Mouse (Mus musculus): Measurements from ENCODE around the gene Npr1. TPM values are rescaled to one million over a fixed set of nuclear protein-coding genes. Genes with fewer than 3 reads are reported as not detected.

The Npr1 gene
- polyA plus RNA-seq, 1 experiment from 2014 or later: 2.1 TPM

- Histone ChIP-seq H3K9ac (replicated peaks; ENCODE audit: low read depth, low read length) (peak overlapping the region; percentile 91), H3K27me3 (replicated peaks; ENCODE audit: control insufficient read depth, insufficient read depth, low read length) (no peaks in the 10 kb centered on the region), H3K4me1 (replicated peaks; ENCODE audit: control insufficient read depth, insufficient read depth, low read length) (peaks cover 26% of the 10 kb centered on the region), H3K9me3 (ENCODE audit: control insufficient read depth, low read length) (no peaks in the 10 kb centered on the region), H3K36me3 (ENCODE audit: control insufficient read depth, insufficient read depth) (no peaks in the 10 kb centered on the region), H3K4me2 (ENCODE audit: low read length) (peak overlapping the region; percentile 78), H3K4me3 (replicated peaks; ENCODE audit: low read length) (peak overlapping the region; percentile 82), H3K27ac (ENCODE audit: low read length) (peak overlapping the region; percentile 95)
- peak; percentile 11; the same call in 1 of the 2 replicates for ATAC-seq
- WGBS: 0% methylated on average over 10 of the region's 12 CpGs
Observed at GRCm38 (mm10) chr3:90432811-90433219, 32.9 kb downstream of the Npr1 start.

GRCm38 (mm10) chr3:90432348-90432747, 33.3 kb downstream of the Npr1 start:
- Histone ChIP-seq H3K4me2 (ENCODE audit: low read length) (peak overlapping the region; percentile 78), H3K4me1 (replicated peaks; ENCODE audit: control insufficient read depth, insufficient read depth, low read length) (peaks cover 26% of the 10 kb centered on the region), H3K27me3 (replicated peaks; ENCODE audit: control insufficient read depth, insufficient read depth, low read length) (no peaks in the 10 kb centered on the region), H3K4me3 (replicated peaks; ENCODE audit: low read length) (peak overlapping the region; percentile 82), H3K9ac (replicated peaks; ENCODE audit: low read depth, low read length) (peak overlapping the region; percentile 91), H3K9me3 (ENCODE audit: control insufficient read depth, low read length) (no peaks in the 10 kb centered on the region), H3K36me3 (ENCODE audit: control insufficient read depth, insufficient read depth) (no peaks in the 10 kb centered on the region), H3K27ac (ENCODE audit: low read length) (no peak overlapping the region)
- ATAC-seq: no peak
- 7% methylated on average over 2 of the region's 2 CpGs for WGBS

- no peaks in the 10 kb centered on the region for H3K9me3 ChIP-seq (ENCODE audit: control insufficient read depth, low read length)
- no peak for ATAC-seq
- H3K4me1 ChIP-seq (replicated peaks; ENCODE audit: control insufficient read depth, insufficient read depth, low read length): peaks cover 26% of the 10 kb centered on the region
- no peak overlapping the region for H3K27ac ChIP-seq (ENCODE audit: low read length)
- H3K4me3 ChIP-seq (replicated peaks; ENCODE audit: low read length): no peak overlapping the region
- 89% methylated on average over 3 of the region's 3 CpGs for WGBS
- H3K27me3 ChIP-seq (replicated peaks; ENCODE audit: control insufficient read depth, insufficient read depth, low read length): no peaks in the 10 kb centered on the region
- no peaks in the 10 kb centered on the region for H3K36me3 ChIP-seq (ENCODE audit: control insufficient read depth, insufficient read depth)
- H3K4me2 ChIP-seq (ENCODE audit: low read length): no peak overlapping the region
- no peak overlapping the region for H3K9ac ChIP-seq (replicated peaks; ENCODE audit: low read depth, low read length)
Observed at GRCm38 (mm10) chr3:90429576-90429975, 36.1 kb downstream of the Npr1 start.

GRCm38 (mm10) chr3:90428186-90428585, 37.5 kb downstream of the Npr1 start:
- ATAC-seq: no peak

GRCm38 (mm10) chr3:90427574-90427973, 38.1 kb downstream of the Npr1 start:
- no peak overlapping the region for H3K27ac ChIP-seq (ENCODE audit: low read length)
- no peak overlapping the region for H3K9ac ChIP-seq (replicated peaks; ENCODE audit: low read depth, low read length)
- 60% methylated on average over 1 of the region's 1 CpGs for WGBS
- H3K4me1 ChIP-seq (replicated peaks; ENCODE audit: control insufficient read depth, insufficient read depth, low read length): peaks cover 20% of the 10 kb centered on the region
- H3K36me3 ChIP-seq (ENCODE audit: control insufficient read depth, insufficient read depth): peaks cover 4% of the 10 kb centered on the region
- no peak overlapping the region for H3K4me3 ChIP-seq (replicated peaks; ENCODE audit: low read length)
- H3K9me3 ChIP-seq (ENCODE audit: control insufficient read depth, low read length): no peaks in the 10 kb centered on the region
- no peak overlapping the region for H3K4me2 ChIP-seq (ENCODE audit: low read length)
- no peak for ATAC-seq
- no peaks in the 10 kb centered on the region for H3K27me3 ChIP-seq (replicated peaks; ENCODE audit: control insufficient read depth, insufficient read depth, low read length)

More at GRCm38 (mm10) chr3:90428186-90428585, 37.5 kb downstream of the Npr1 start:
- Histone ChIP-seq H3K27me3 (replicated peaks; ENCODE audit: control insufficient read depth, insufficient read depth, low read length) (no peaks in the 10 kb centered on the region), H3K4me2 (ENCODE audit: low read length) (no peak overlapping the region), H3K4me1 (replicated peaks; ENCODE audit: control insufficient read depth, insufficient read depth, low read length) (peaks cover 22% of the 10 kb centered on the region), H3K36me3 (ENCODE audit: control insufficient read depth, insufficient read depth) (peaks cover 4% of the 10 kb centered on the region), H3K9me3 (ENCODE audit: control insufficient read depth, low read length) (no peaks in the 10 kb centered on the region), H3K9ac (replicated peaks; ENCODE audit: low read depth, low read length) (no peak overlapping the region), H3K27ac (ENCODE audit: low read length) (no peak overlapping the region), H3K4me3 (replicated peaks; ENCODE audit: low read length) (no peak overlapping the region)
- WGBS: 91% methylated on average over 6 of the region's 6 CpGs

GRCm38 (mm10) chr3:90425499-90425898, 40.2 kb downstream of the Npr1 start:
- peaks cover 8% of the 10 kb centered on the region for H3K36me3 ChIP-seq (ENCODE audit: control insufficient read depth, insufficient read depth)
- WGBS: 87% methylated on average over 2 of the region's 2 CpGs
- H3K4me2 ChIP-seq (ENCODE audit: low read length): no peak overlapping the region
- no peaks in the 10 kb centered on the region for H3K27me3 ChIP-seq (replicated peaks; ENCODE audit: control insufficient read depth, insufficient read depth, low read length)
- H3K9me3 ChIP-seq (ENCODE audit: control insufficient read depth, low read length): no peaks in the 10 kb centered on the region
- no peak overlapping the region for H3K4me3 ChIP-seq (replicated peaks; ENCODE audit: low read length)
- 0 out of 2 replicates have a peak, but pooled peaks cover 2% of the 10 kb centered on the region for H3K4me1 ChIP-seq (replicated peaks; ENCODE audit: control insufficient read depth, insufficient read depth, low read length)
- H3K9ac ChIP-seq (replicated peaks; ENCODE audit: low read depth, low read length): no peak overlapping the region
- no peak overlapping the region for H3K27ac ChIP-seq (ENCODE audit: low read length)
- ATAC-seq: no peak

GRCm38 (mm10) chr3:90423549-90423948, 42.1 kb downstream of the Npr1 start:
- no peak for ATAC-seq
- H3K36me3 ChIP-seq (ENCODE audit: control insufficient read depth, insufficient read depth): peaks cover 19% of the 10 kb centered on the region
- no peak overlapping the region for H3K4me3 ChIP-seq (replicated peaks; ENCODE audit: low read length)

DNA sequence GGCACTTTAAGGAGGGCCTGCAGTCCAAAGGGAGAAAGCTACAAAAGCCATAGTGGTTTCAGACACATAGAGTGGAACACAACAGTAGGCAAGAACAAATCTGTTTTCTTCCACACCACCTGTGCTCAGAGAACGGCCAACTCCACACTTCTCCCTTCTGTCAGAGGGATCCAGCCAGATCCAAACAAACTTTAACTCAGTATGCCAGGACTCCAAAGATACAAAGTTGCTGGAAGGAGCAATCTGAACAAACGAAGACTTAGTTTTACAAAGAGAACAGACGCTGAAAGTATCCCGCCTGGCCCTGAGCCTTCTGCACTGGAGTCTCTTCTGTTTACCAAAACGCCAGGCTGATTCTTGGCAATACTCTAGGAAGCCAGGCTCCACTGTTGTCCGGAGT, 45.0 kb downstream of the Npr1 start:
- Histone ChIP-seq H3K4me2 (ENCODE audit: low read length) (no peak overlapping the region), H3K4me1 (replicated peaks; ENCODE audit: control insufficient read depth, insufficient read depth, low read length) (no peaks in the 10 kb centered on the region), H3K27ac (ENCODE audit: low read length) (no peak overlapping the region), H3K9ac (replicated peaks; ENCODE audit: low read depth, low read length) (no peak overlapping the region), H3K4me3 (replicated peaks; ENCODE audit: low read length) (no peak overlapping the region), H3K9me3 (ENCODE audit: control insufficient read depth, low read length) (no peaks in the 10 kb centered on the region), H3K27me3 (replicated peaks; ENCODE audit: control insufficient read depth, insufficient read depth, low read length) (no peaks in the 10 kb centered on the region), H3K36me3 (ENCODE audit: control insufficient read depth, insufficient read depth) (peaks cover 23% of the 10 kb centered on the region)
- 83% methylated on average over 6 of the region's 6 CpGs for WGBS
- ATAC-seq: no peak

More at GRCm38 (mm10) chr3:90423549-90423948, 42.1 kb downstream of the Npr1 start:
- Histone ChIP-seq H3K9me3 (ENCODE audit: control insufficient read depth, low read length) (no peaks in the 10 kb centered on the region), H3K27ac (ENCODE audit: low read length) (no peak overlapping the region), H3K4me2 (ENCODE audit: low read length) (no peak overlapping the region), H3K9ac (replicated peaks; ENCODE audit: low read depth, low read length) (no peak overlapping the region), H3K27me3 (replicated peaks; ENCODE audit: control insufficient read depth, insufficient read depth, low read length) (no peaks in the 10 kb centered on the region), H3K4me1 (replicated peaks; ENCODE audit: control insufficient read depth, insufficient read depth, low read length) (no peaks in the 10 kb centered on the region)

- Histone ChIP-seq H3K4me3 (replicated peaks; ENCODE audit: low read length) (no peak overlapping the region), H3K9ac (replicated peaks; ENCODE audit: low read depth, low read length) (no peak overlapping the region), H3K27ac (ENCODE audit: low read length) (no peak overlapping the region), H3K4me2 (ENCODE audit: low read length) (no peak overlapping the region), H3K27me3 (replicated peaks; ENCODE audit: control insufficient read depth, insufficient read depth, low read length) (no peaks in the 10 kb centered on the region), H3K36me3 (ENCODE audit: control insufficient read depth, insufficient read depth) (peaks cover 32% of the 10 kb centered on the region), H3K4me1 (replicated peaks; ENCODE audit: control insufficient read depth, insufficient read depth, low read length) (no peaks in the 10 kb centered on the region), H3K9me3 (ENCODE audit: control insufficient read depth, low read length) (no peaks in the 10 kb centered on the region)
- ATAC-seq: 0 out of 2 replicates have a peak, but pooled peaks have one; percentile 8
- WGBS: 82% methylated on average over 3 of the region's 3 CpGs
Observed at GRCm38 (mm10) chr3:90413011-90413396, 52.7 kb downstream of the Npr1 start.
